Mouse (Mus musculus) embryonic facial prominence, embryonic 13.5 days (tissue): ENCODE results near the gene Fat2. TPM values are rescaled to one million over a fixed set of nuclear protein-coding genes. Genes with fewer than 3 reads are reported as not detected.

Source experiments
- ATAC-seq: fragments of 200-750 bp; cut with Nextera tagmentation; 2 replicates; pipeline ENCODE4 v1.8.0; 2017; ENCODE audit warnings: low read depth; ENCODE audit not compliant: insufficient number of reproducible peaks, insufficient read depth, low FRiP score, low TSS enrichment
- H3K27ac ChIP-seq: fragments of 300-500 bp; sonication (generic); 2 replicates; pipeline ENCODE4 v1.5.1; 2015; ENCODE audit warnings: moderate library complexity, mild to moderate bottlenecking, inconsistent platforms
- H3K27me3 ChIP-seq: fragments of 300-500 bp; sonication (generic); 2 replicates; pipeline ENCODE4 v1.6.1; 2015; ENCODE audit warnings: mild to moderate bottlenecking, inconsistent platforms
- H3K36me3 ChIP-seq: fragments of 300-500 bp; sonication (generic); 2 replicates; pipeline ENCODE4 v1.6.1; 2015; ENCODE audit warnings: mild to moderate bottlenecking, inconsistent platforms
- H3K4me1 ChIP-seq: fragments of 300-500 bp; sonication (generic); 2 replicates; pipeline ENCODE4 v1.6.1; 2015; ENCODE audit warnings: inconsistent platforms
- H3K4me2 ChIP-seq: fragments of 300-500 bp; sonication (generic); 2 replicates; pipeline ENCODE4 v1.6.1; 2015; ENCODE audit warnings: moderate library complexity, mild to moderate bottlenecking, inconsistent platforms
- H3K4me3 ChIP-seq: fragments of 300-500 bp; sonication (generic); 2 replicates; pipeline ENCODE4 v1.5.1; 2015; ENCODE audit warnings: mild to moderate bottlenecking, inconsistent platforms
- H3K9ac ChIP-seq: fragments of 300-500 bp; sonication (generic); 2 replicates; pipeline ENCODE4 v1.6.1; 2015; ENCODE audit warnings: mild to moderate bottlenecking, inconsistent platforms
- H3K9me3 ChIP-seq: fragments of 300-500 bp; sonication (generic); 2 replicates; pipeline ENCODE4 v1.6.1; 2016; ENCODE audit warnings: inconsistent platforms
- WGBS: fragments of 180-500 bp; shearing (Covaris S2); methylation state at CpG from one replicate; pipeline ENCODE4 v1.1.7; 2015; ENCODE audit warnings: mixed read lengths; 5-methylcytosine and 5-hydroxymethylcytosine counted together
- polyA plus RNA-seq: library from polyadenylated mRNA; unstranded; fragments of >200 nt; fragmentation: Nextera tagmentation; extraction: Ambion mirVana; gene quantifications from 2 replicates; pipeline ENCODE4 v1.2.1, GENCODE M21; 2015

The Fat2 gene
- polyA plus RNA-seq, 1 experiment from 2014 or later = 0.69 TPM

DNA sequence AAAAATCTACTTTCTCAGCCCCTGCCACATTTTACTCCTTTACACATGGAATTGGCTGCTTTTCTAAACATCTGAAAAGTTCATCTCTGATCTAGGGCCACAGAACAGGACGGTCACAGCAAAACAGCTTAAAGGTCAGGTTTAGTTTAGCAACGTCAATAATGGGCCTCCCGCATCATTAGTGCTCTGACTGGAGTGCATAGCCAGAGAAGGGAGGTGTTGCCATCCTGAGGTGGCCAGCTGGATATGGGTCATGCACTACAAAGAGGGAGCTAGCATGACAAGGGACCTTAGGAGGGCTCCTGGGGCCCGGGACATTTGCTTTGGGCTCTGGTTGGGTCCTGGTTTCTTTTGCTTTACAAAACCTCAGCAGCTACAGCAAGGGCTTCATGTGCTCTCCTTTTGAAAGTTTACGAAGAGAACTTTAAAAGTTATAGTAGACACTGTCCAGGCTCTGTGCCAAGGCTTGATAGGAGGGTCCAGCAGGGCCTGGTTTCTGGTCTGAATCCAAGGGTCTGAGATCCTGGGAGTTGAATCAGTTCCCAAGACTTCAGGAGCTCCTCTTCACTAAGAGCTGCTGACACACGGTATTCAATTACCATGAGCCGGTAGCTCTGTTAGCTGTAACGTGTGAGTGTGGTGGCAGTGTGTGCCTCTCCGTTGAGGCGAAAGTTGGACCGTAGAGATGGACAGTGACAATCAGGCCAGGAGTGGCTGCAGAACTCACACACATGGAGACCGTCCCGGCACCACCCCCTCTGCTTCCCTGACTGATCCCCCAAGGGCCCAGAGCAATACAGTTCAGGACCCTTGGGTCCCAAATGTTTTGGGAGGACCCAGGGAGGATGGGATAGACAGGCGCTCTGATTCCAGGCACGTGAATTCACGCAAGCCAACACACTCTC is 6.2 kb downstream of the Fat2 start:
- peak overlapping the region; percentile 55; the same call in 1 of the 2 replicates for H3K27ac ChIP-seq
- no peak for ATAC-seq
- H3K4me1 ChIP-seq = peaks cover 11% of the 10 kb centered on the region; the same call in 1 of the 2 replicates
- WGBS = 76% methylated on average over 16 of the region's 16 CpGs
- H3K27me3 ChIP-seq = no peaks in the 10 kb centered on the region
- H3K4me2 ChIP-seq = no peak overlapping the region
- H3K4me3 ChIP-seq = no peak overlapping the region
- no peaks in the 10 kb centered on the region for H3K9me3 ChIP-seq
- H3K36me3 ChIP-seq = no peaks in the 10 kb centered on the region
- no peak overlapping the region for H3K9ac ChIP-seq

DNA sequence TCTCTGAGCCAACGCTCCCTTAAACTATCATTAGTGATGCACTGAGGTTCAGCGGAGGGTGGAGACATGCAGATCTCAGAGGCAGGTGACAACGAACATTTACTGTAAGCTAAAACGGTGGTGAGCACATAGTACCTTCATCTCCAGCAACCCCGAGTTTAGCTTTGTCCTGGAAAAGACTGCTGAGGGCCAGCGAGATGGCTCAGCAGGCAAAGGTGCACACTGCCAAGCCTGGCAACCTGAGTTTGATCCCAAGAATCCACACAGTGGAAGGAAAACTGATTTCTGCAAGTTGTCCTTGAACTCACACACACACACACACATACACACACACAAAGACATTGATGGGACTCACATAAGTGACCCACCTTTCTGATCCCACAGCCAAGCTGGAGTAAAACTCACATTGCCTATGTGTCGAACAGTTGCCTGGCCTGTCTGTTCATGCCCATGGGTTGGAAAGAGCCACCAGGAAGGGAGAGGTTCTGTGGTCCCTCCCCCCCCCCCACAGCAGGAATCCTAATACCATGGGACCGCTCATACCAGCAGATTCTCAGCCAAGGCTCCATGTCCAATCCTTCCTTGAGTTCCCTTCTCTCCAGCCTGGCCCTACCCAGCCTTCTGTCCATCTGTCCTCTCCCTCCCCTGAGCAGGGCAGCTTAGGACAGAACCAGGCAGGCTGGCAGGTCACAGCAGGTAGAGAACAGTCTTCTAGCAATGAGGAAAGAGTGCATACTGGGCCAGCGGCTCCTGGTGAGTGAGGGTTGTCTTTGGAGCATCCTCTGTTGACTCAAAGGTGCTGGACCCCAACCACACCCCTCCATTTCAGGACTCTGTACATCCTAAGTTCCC is 8.6 kb downstream of the Fat2 start:
- ATAC-seq = no peak
- 86% methylated on average over 9 of the region's 9 CpGs for WGBS

DNA sequence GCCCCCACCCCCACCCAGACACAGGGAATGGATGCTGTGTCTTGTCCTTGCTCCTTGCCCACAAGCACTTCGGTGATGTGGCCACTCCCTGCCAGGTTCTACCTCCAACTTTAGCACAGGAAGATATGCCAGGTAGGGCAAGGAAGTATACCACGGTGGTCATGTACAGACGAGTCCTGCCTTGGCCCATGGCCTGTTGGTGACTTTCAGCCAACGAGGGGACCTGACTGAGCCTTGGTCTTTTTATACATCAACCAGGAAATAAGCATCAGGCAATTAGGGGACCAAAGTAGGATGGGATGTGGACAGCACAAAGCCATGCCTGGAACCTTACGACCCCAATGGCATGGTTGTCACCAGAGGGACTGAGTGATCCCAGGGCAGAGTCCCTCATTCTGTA is 9.3 kb downstream of the Fat2 start:
- Histone ChIP-seq H3K4me3 (no peak overlapping the region), H3K9ac (no peak overlapping the region), H3K27me3 (no peaks in the 10 kb centered on the region), H3K27ac (no peak overlapping the region), H3K9me3 (no peaks in the 10 kb centered on the region), H3K4me1 (peaks cover 11% of the 10 kb centered on the region; the same call in 1 of the 2 replicates), H3K36me3 (no peaks in the 10 kb centered on the region), H3K4me2 (no peak overlapping the region)
- ATAC-seq = no peak
- 83% methylated on average over 5 of the region's 5 CpGs for WGBS

More for the DNA sequence above, 8.6 kb downstream of the Fat2 start:
- Histone ChIP-seq H3K27me3 (no peaks in the 10 kb centered on the region), H3K4me2 (no peak overlapping the region), H3K27ac (no peak overlapping the region), H3K4me3 (no peak overlapping the region), H3K9ac (no peak overlapping the region), H3K4me1 (peaks cover 11% of the 10 kb centered on the region; the same call in 1 of the 2 replicates), H3K36me3 (no peaks in the 10 kb centered on the region), H3K9me3 (no peaks in the 10 kb centered on the region)

DNA sequence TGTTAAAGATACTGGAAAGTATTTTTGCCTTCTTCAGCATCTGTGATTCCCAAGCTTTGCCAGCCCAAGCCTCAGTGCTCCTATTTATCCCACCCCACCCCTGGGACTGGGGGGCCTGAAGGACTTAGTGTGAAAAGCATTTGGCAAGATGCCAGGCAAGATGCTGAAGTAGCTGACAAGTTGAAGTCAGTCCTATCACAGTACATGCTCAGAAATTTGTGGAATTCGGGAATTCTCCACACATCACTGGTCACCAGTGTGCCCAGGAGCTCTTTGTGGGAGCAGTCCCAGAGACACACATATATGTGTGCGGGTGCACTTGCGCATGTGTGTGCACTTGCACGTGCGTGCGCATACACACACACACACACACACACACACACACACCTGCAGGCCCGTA is 10.2 kb downstream of the Fat2 start:
- H3K4me3 ChIP-seq = no peak overlapping the region
- WGBS = 76% methylated on average over 7 of the region's 7 CpGs
- H3K9me3 ChIP-seq = no peaks in the 10 kb centered on the region
- no peak overlapping the region for H3K9ac ChIP-seq
- peaks cover 15% of the 10 kb centered on the region for H3K4me1 ChIP-seq
- no peak overlapping the region for H3K27ac ChIP-seq
- H3K27me3 ChIP-seq = no peaks in the 10 kb centered on the region
- no peak for ATAC-seq
- no peak overlapping the region for H3K4me2 ChIP-seq
- no peaks in the 10 kb centered on the region for H3K36me3 ChIP-seq

DNA sequence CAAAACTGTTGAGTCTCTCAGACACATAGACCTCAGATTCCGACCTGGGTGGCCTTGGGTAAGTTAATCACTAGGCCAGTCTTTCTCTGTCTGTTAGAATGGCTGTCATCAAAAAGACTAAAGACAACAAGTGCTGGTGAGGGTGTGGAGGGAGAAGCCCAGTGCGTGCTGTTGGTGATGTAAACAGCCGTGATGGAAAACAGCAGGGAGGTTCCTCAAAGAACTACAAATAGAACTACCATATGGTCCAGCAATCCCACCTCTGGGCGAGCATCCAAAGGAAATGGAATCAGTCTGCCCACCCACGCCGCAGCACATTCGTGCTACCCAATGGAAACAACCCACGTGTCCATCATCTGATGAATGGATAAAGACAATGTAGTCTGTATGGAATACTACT is 12.5 kb downstream of the Fat2 start:
- no peak for ATAC-seq

DNA sequence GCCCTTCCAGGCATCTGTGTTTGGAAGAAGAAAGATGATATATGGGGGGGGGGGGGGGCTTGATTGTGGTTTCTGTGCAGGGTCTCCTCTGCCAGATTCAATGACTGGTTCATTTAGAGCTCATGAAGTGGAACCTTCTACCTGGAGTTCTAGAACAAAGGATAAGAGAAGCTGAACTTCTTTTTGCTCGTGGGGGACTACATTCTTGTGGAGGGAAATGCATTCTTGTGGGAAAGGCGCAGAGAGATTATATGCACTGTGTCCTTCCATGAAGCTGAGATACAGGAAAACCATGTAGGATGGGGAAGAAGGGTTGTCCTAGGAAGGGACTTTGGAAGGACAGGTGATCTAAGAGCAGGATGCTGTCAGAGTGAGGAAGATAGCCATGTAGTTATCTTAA is 15.4 kb downstream of the Fat2 start:
- no peak for ATAC-seq
- H3K36me3 ChIP-seq = no peaks in the 10 kb centered on the region
- H3K27me3 ChIP-seq = no peaks in the 10 kb centered on the region
- no peak overlapping the region for H3K4me3 ChIP-seq
- H3K27ac ChIP-seq = no peak overlapping the region
- no peak overlapping the region for H3K4me2 ChIP-seq
- no peaks in the 10 kb centered on the region for H3K9me3 ChIP-seq
- H3K9ac ChIP-seq = no peak overlapping the region
- peaks cover 14% of the 10 kb centered on the region; the same call in 1 of the 2 replicates for H3K4me1 ChIP-seq
- 49% methylated on average over 2 of the region's 2 CpGs for WGBS

More for the DNA sequence above, 12.5 kb downstream of the Fat2 start:
- H3K27ac ChIP-seq = no peak overlapping the region
- H3K36me3 ChIP-seq = no peaks in the 10 kb centered on the region
- no peak overlapping the region for H3K4me2 ChIP-seq
- H3K4me1 ChIP-seq = peaks cover 17% of the 10 kb centered on the region
- no peak overlapping the region for H3K9ac ChIP-seq
- no peak overlapping the region for H3K4me3 ChIP-seq
- 73% methylated on average over 8 of the region's 8 CpGs for WGBS
- H3K27me3 ChIP-seq = no peaks in the 10 kb centered on the region
- H3K9me3 ChIP-seq = no peaks in the 10 kb centered on the region

DNA sequence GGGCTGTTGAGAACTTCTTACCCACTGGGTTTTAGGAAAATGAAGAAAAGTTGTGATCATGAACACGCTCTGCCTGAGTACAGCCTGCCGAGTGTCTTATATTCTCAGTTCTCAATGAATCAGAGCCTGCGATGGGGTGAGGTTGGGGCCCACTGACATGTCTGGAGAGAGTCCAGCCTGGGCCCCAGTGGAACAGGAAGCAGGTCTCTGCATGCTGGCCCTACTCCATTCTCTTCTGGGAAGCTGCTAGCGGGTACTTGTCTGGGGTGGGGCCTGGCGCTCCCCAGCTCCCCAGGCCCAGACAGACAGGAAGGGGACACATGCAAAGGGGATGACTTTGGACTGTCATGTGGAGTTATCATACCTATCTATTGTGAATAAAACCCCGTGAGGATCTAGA is 20.4 kb downstream of the Fat2 start:
- no peak overlapping the region for H3K4me2 ChIP-seq
- H3K27me3 ChIP-seq = 0 out of 2 replicates have a peak, but pooled peaks cover 15% of the 10 kb centered on the region
- no peak for ATAC-seq
- H3K4me1 ChIP-seq = peaks cover 20% of the 10 kb centered on the region; the same call in 1 of the 2 replicates
- no peaks in the 10 kb centered on the region for H3K9me3 ChIP-seq
- no peak overlapping the region for H3K9ac ChIP-seq
- H3K4me3 ChIP-seq = no peak overlapping the region
- no peaks in the 10 kb centered on the region for H3K36me3 ChIP-seq
- WGBS = 77% methylated on average over 6 of the region's 6 CpGs
- no peak overlapping the region for H3K27ac ChIP-seq

DNA sequence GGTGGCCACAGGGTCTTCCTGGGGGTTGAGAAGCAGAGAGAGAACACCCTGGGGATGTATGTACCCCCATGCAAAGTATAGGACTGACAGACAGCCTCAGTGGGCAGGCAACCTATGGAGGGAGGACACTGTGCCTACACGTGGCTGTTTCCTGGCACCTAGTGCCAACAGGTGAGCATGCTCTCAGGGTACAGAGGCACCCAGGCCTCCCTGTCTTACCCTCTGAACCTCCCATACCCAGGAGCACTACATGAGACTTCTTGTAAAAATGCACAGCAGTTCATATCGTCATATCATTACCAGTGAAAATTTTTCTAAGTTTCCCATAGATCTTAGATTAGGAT is 21.7 kb downstream of the Fat2 start:
- ATAC-seq = no peak
- 0 out of 2 replicates have a peak, but pooled peaks cover 15% of the 10 kb centered on the region for H3K4me1 ChIP-seq
- H3K4me3 ChIP-seq = 0 out of 2 replicates have a peak overlapping the region, but pooled peaks have one; percentile 5
- no peak overlapping the region for H3K27ac ChIP-seq
- WGBS = 37% methylated on average over 2 of the region's 2 CpGs
- H3K9me3 ChIP-seq = no peaks in the 10 kb centered on the region
- H3K9ac ChIP-seq = no peak overlapping the region
- peak overlapping the region; percentile 30; the same call in 1 of the 2 replicates for H3K4me2 ChIP-seq
- H3K27me3 ChIP-seq = 0 out of 2 replicates have a peak, but pooled peaks cover 15% of the 10 kb centered on the region
- no peaks in the 10 kb centered on the region for H3K36me3 ChIP-seq

DNA sequence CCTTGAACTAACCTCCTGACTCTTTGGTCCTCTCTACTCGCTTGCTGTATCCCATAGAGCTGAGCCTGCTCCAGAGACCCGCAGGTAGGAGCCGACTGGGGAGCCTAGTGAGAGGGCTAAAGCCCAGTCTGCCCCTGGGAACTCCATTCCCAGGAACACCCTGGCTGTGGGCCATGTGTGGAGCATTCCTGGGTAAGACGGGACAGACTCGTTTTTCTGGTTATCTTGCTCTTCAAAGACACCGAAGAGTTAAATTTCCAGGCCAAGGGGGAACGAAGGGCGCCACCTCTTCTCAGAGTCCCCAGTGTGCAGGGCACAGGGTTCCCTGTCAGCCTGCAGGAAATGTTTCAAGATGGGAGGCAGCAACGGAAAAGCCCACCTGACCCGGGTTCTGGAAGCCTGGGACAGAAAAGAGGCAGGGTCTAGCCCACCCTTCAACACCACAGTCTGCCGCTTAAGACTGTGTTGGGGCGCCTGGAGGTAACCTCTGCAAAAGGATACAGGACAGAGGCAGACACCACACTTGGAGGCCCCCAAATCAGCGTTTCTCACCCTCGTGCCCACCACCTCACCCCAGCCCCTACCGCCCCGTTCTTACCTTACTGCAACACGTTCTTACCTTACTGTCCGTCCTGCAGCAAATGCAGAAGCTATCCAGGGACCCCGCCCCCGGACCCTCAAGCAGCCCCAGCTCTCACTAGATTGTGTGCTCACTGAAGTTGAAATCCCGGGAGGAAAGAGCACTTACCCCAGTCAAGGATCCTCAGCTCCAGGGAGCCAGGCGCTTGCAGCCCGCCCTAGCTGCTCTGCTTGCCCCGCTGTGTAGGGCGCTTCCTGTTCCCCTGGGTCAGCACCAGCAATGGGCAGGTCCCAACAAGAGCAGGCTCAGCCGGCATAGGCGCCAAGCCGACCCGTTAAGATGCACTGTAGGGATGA is 22.3 kb downstream of the Fat2 start:
- Histone ChIP-seq H3K9me3 (no peaks in the 10 kb centered on the region), H3K4me3 (peak overlapping the region; percentile 5; the same call in 1 of the 2 replicates), H3K27me3 (0 out of 2 replicates have a peak, but pooled peaks cover 15% of the 10 kb centered on the region), H3K27ac (no peak overlapping the region), H3K9ac (no peak overlapping the region), H3K4me2 (peak overlapping the region; percentile 30), H3K36me3 (no peaks in the 10 kb centered on the region), H3K4me1 (0 out of 2 replicates have a peak, but pooled peaks cover 15% of the 10 kb centered on the region)
- no peak for ATAC-seq
- 18% methylated on average over 29 of the region's 29 CpGs for WGBS

DNA sequence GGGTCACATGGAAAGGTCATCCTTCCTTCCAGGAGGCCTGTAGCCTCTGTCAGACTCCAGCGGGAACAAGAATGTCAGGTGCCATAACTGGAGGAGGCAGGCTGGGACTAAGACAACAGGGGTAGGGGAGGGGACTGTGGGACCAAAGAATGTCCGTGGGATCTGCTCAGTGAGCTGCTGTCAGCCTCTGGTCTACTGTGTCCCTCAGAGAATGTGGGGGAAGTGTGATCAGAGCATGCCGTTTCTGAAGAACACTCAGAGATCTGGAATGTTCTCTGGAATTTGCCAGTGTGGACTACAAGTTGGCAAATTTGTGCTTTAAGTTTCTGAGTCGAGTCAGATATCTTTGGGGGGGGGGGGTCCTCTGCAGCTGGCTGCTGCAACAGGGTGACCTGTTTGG is 34.0 kb downstream of the Fat2 start:
- WGBS = 73% methylated on average over 4 of the region's 4 CpGs
- no peaks in the 10 kb centered on the region for H3K9me3 ChIP-seq
- no peak overlapping the region for H3K27ac ChIP-seq
- ATAC-seq = no peak
- no peak overlapping the region for H3K4me3 ChIP-seq
- no peaks in the 10 kb centered on the region; the same call in 1 of the 2 replicates for H3K4me1 ChIP-seq
- H3K36me3 ChIP-seq = no peaks in the 10 kb centered on the region
- H3K4me2 ChIP-seq = no peak overlapping the region
- no peak overlapping the region for H3K9ac ChIP-seq
- H3K27me3 ChIP-seq = no peaks in the 10 kb centered on the region

DNA sequence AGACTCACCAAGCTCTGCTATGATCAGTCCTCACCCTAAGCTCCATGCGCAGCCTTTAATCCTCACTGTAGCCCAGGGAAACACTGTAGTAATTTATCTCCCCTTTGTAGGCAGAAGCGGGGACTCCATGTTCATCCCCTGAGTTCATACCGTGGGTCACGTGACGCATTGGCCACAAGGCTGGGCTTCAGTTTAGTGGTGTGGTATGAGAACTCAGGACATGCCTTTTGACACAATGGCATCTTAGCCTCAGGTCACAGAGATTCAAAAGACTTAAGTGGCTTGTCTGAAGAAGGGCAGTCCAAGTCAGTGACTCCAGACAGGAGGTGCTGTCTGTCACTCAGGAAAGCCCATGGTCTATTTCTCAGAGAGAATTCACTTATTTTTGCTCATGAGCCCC is 43.2 kb downstream of the Fat2 start:
- H3K27me3 ChIP-seq = no peaks in the 10 kb centered on the region
- H3K4me3 ChIP-seq = no peak overlapping the region
- no peak for ATAC-seq
- 84% methylated on average over 5 of the region's 5 CpGs for WGBS
- H3K36me3 ChIP-seq = no peaks in the 10 kb centered on the region
- H3K9ac ChIP-seq = no peak overlapping the region
- no peak overlapping the region for H3K27ac ChIP-seq
- H3K4me2 ChIP-seq = no peak overlapping the region
- H3K4me1 ChIP-seq = no peaks in the 10 kb centered on the region
- no peaks in the 10 kb centered on the region for H3K9me3 ChIP-seq
